Mouse (Mus musculus) liver, postnatal 0 days (tissue): Measurements from ENCODE around the gene Mgst3. TPM values are rescaled to one million over a fixed set of nuclear protein-coding genes. Genes with fewer than 3 reads are reported as not detected.

Experiments
- ATAC-seq: fragments of 200-750 bp; cut with Nextera tagmentation; 2 replicates; pipeline ENCODE4 v1.8.0; 2017; ENCODE audit warnings: mild to moderate bottlenecking, moderate library complexity
- DNase-seq: peaks from one replicate; pipeline ENCODE4 v3.0.0-alpha.2; 2016
- H3K27ac ChIP-seq: fragments of 300-500 bp; sonication (generic); 2 replicates; pipeline ENCODE4 v1.5.1; 2014; ENCODE audit warnings: antibody characterized with exemption, moderate library complexity, mild to moderate bottlenecking, low read depth
- H3K27me3 ChIP-seq: fragments of 300-500 bp; sonication (generic); 2 replicates; pipeline ENCODE4 v1.6.1; 2014; ENCODE audit warnings: low read length, control low read depth, mixed read lengths; ENCODE audit not compliant: insufficient read depth
- H3K36me3 ChIP-seq: fragments of 300-500 bp; sonication (generic); replicated peaks from 2 replicates; pipeline ENCODE4 v1.6.1; 2014; ENCODE audit warnings: mild to moderate bottlenecking, control low read depth, low read length, moderate library complexity, mixed read lengths; ENCODE audit not compliant: insufficient read depth
- H3K4me1 ChIP-seq: fragments of 300-500 bp; sonication (generic); 2 replicates; pipeline ENCODE4 v1.6.1; 2014; ENCODE audit warnings: antibody characterized with exemption, mild to moderate bottlenecking, control low read depth; ENCODE audit not compliant: insufficient read depth
- H3K4me2 ChIP-seq: fragments of 300-500 bp; sonication (generic); 2 replicates; pipeline ENCODE4 v1.6.1; 2014; ENCODE audit warnings: low read depth, mild to moderate bottlenecking, low read length, moderate library complexity, mixed read lengths
- H3K4me3 ChIP-seq: fragments of 300-500 bp; sonication (generic); 2 replicates; pipeline ENCODE4 v1.5.1; 2014; ENCODE audit warnings: low read depth, low read length
- H3K9ac ChIP-seq: fragments of 300-500 bp; sonication (generic); replicated peaks from 2 replicates; pipeline ENCODE4 v1.6.1; 2014; ENCODE audit warnings: mild to moderate bottlenecking, moderate library complexity
- H3K9me3 ChIP-seq: fragments of 300-500 bp; sonication (generic); 2 replicates; pipeline ENCODE4 v1.6.1; 2016; ENCODE audit warnings: mild to moderate bottlenecking, control low read depth, low read length, mixed read lengths
- CTCF ChIP-seq: sonication (generic); IDR thresholded peaks from 2 replicates; pipeline ENCODE4 v1.5.1; 2016; ENCODE audit warnings: antibody characterized with exemption, low read depth
- EP300 ChIP-seq: IDR thresholded peaks from 2 replicates; pipeline ENCODE4 v1.6.1; 2016; ENCODE audit warnings: antibody characterized with exemption, low read depth, mild to moderate bottlenecking
- WGBS: fragments of 180-500 bp; shearing (Covaris S2); extraction: QIAGEN DNeasy Blood & Tissue Kit; methylation state at CpG from one replicate; pipeline ENCODE4 v1.1.7; 2014; ENCODE audit not compliant: insufficient replicate concordance; 5-methylcytosine and 5-hydroxymethylcytosine counted together
- microRNA-seq: library from miRNA; unstranded; fragments of <30 nt; microRNA quantifications from one replicate; pipeline ENCODE4, GENCODE M21; 2016
- polyA plus RNA-seq: library from polyadenylated mRNA; unstranded; fragments of >200 nt; fragmentation: Nextera tagmentation; extraction: Ambion mirVana; gene quantifications from 2 replicates; pipeline ENCODE4 v1.2.1, GENCODE M21; 2015

The Mgst3 gene
- polyA plus RNA-seq, 1 experiment from 2014 or later: 163 TPM

GRCm38 (mm10) chr1:167340111-167340787 is 53.4 kb downstream of the Mgst3 start:
- peak overlapping the region; percentile 34; the same call in 1 of the 2 replicates for H3K27ac ChIP-seq
- H3K4me2 ChIP-seq: peak overlapping the region; percentile 86
- peak; percentile 82 for ATAC-seq
- TF ChIP-seq CTCF: no peak
- no peak for TF ChIP-seq EP300
- DNase-seq: no peak
- WGBS: 2% methylated on average over 41 of the region's 47 CpGs
- no peaks in the 10 kb centered on the region for H3K9me3 ChIP-seq
- H3K27me3 ChIP-seq: no peaks in the 10 kb centered on the region
- H3K9ac ChIP-seq: peak overlapping the region; percentile 72
- peaks cover 14% of the 10 kb centered on the region for H3K4me1 ChIP-seq
- no peaks in the 10 kb centered on the region for H3K36me3 ChIP-seq
- peak overlapping the region; percentile 63 for H3K4me3 ChIP-seq

- Histone ChIP-seq H3K27ac (no peak overlapping the region), H3K4me1 (peaks cover 14% of the 10 kb centered on the region), H3K27me3 (no peaks in the 10 kb centered on the region), H3K4me3 (no peak overlapping the region), H3K4me2 (0 out of 2 replicates have a peak overlapping the region, but pooled peaks have one; percentile 86), H3K9me3 (no peaks in the 10 kb centered on the region), H3K36me3 (no peaks in the 10 kb centered on the region), H3K9ac (no peak overlapping the region)
- ATAC-seq: no peak
- WGBS: 69% methylated on average over 7 of the region's 9 CpGs
- no peak for DNase-seq
- no peak for TF ChIP-seq CTCF
- no peak for TF ChIP-seq EP300
Observed at GRCm38 (mm10) chr1:167339177-167339781, 54.4 kb downstream of the Mgst3 start.

GRCm38 (mm10) chr1:167337463-167338095 is 56.1 kb downstream of the Mgst3 start:
- H3K9ac ChIP-seq: no peak overlapping the region
- peak; percentile 89 for DNase-seq
- no peak overlapping the region for H3K4me3 ChIP-seq
- no peaks in the 10 kb centered on the region for H3K9me3 ChIP-seq
- no peaks in the 10 kb centered on the region for H3K27me3 ChIP-seq
- peak; percentile 66 for ATAC-seq
- no peak overlapping the region for H3K27ac ChIP-seq
- peaks cover 14% of the 10 kb centered on the region for H3K4me1 ChIP-seq
- peaks cover 6% of the 10 kb centered on the region; the same call in 1 of the 2 replicates for H3K36me3 ChIP-seq
- WGBS: 14% methylated on average over 12 of the region's 12 CpGs
- no peak overlapping the region for H3K4me2 ChIP-seq
- TF ChIP-seq CTCF (peak; percentile 89), EP300 (no peak; the same call in 1 of the 2 replicates)

GRCm38 (mm10) chr1:167336398-167336797 is 57.2 kb downstream of the Mgst3 start:
- Histone ChIP-seq H3K4me2 (no peak overlapping the region), H3K4me1 (peaks cover 14% of the 10 kb centered on the region), H3K9ac (no peak overlapping the region), H3K27me3 (no peaks in the 10 kb centered on the region), H3K27ac (no peak overlapping the region), H3K9me3 (no peaks in the 10 kb centered on the region), H3K4me3 (no peak overlapping the region), H3K36me3 (peaks cover 11% of the 10 kb centered on the region; the same call in 1 of the 2 replicates)
- no peak for DNase-seq
- 70% methylated on average over 3 of the region's 3 CpGs for WGBS
- TF ChIP-seq CTCF: no peak
- no peak for ATAC-seq

- Histone ChIP-seq H3K9ac (no peak overlapping the region), H3K27ac (0 out of 2 replicates have a peak overlapping the region, but pooled peaks have one; percentile 8), H3K4me3 (no peak overlapping the region), H3K27me3 (no peaks in the 10 kb centered on the region), H3K9me3 (no peaks in the 10 kb centered on the region), H3K4me2 (no peak overlapping the region), H3K4me1 (no peaks in the 10 kb centered on the region), H3K36me3 (peaks cover 34% of the 10 kb centered on the region)
- WGBS: 61% methylated on average over 8 of the region's 8 CpGs
- no peak for ATAC-seq
- DNase-seq: no peak
- no peak for TF ChIP-seq CTCF
Observed at GRCm38 (mm10) chr1:167331106-167331505, 62.5 kb downstream of the Mgst3 start.

- Histone ChIP-seq H3K27me3 (no peaks in the 10 kb centered on the region), H3K9me3 (no peaks in the 10 kb centered on the region), H3K36me3 (peaks cover 40% of the 10 kb centered on the region), H3K4me2 (no peak overlapping the region), H3K4me3 (no peak overlapping the region), H3K27ac (no peak overlapping the region), H3K4me1 (no peaks in the 10 kb centered on the region), H3K9ac (no peak overlapping the region)
- TF ChIP-seq CTCF (no peak), EP300 (no peak)
- no peak for ATAC-seq
- 84% methylated on average over 6 of the region's 6 CpGs for WGBS
- no peak for DNase-seq
Observed at GRCm38 (mm10) chr1:167328776-167329175, 64.9 kb downstream of the Mgst3 start.

Small RNAs within 50 kb of the gene (microRNA-seq; reads per million reads assigned to microRNA genes)
- not detected for gene Gm25911

Other genes starting within 250 kb of the Mgst3 start
- 18.6 and 20.9 TPM in 2 replicates for gene Uck2, start 108.5 kb downstream of the Mgst3 start, polyA plus RNA-seq
- 54.6 and 57.6 TPM in 2 replicates for gene Tmco1, start 85.5 kb downstream of the Mgst3 start, polyA plus RNA-seq
- 76.4 and 80.8 TPM in 2 replicates for gene Aldh9a1, start 43.9 kb downstream of the Mgst3 start, polyA plus RNA-seq
- not detected in 2 replicates for gene Lrrc52, start 72.9 kb upstream of the Mgst3 start, polyA plus RNA-seq
- 0.19 and 0.49 TPM in 2 replicates for gene Rxrg, start 204.5 kb upstream of the Mgst3 start, polyA plus RNA-seq